Mouse (Mus musculus): ENCODE measurements around the gene Kif26b. TPM values are rescaled to one million over a fixed set of nuclear protein-coding genes. Genes with fewer than 3 reads are reported as not detected.

The Kif26b gene
- 0.02 and 0.04 TPM in 2 replicates for polyA plus RNA-seq (2012; rRNA removed)

DNA sequence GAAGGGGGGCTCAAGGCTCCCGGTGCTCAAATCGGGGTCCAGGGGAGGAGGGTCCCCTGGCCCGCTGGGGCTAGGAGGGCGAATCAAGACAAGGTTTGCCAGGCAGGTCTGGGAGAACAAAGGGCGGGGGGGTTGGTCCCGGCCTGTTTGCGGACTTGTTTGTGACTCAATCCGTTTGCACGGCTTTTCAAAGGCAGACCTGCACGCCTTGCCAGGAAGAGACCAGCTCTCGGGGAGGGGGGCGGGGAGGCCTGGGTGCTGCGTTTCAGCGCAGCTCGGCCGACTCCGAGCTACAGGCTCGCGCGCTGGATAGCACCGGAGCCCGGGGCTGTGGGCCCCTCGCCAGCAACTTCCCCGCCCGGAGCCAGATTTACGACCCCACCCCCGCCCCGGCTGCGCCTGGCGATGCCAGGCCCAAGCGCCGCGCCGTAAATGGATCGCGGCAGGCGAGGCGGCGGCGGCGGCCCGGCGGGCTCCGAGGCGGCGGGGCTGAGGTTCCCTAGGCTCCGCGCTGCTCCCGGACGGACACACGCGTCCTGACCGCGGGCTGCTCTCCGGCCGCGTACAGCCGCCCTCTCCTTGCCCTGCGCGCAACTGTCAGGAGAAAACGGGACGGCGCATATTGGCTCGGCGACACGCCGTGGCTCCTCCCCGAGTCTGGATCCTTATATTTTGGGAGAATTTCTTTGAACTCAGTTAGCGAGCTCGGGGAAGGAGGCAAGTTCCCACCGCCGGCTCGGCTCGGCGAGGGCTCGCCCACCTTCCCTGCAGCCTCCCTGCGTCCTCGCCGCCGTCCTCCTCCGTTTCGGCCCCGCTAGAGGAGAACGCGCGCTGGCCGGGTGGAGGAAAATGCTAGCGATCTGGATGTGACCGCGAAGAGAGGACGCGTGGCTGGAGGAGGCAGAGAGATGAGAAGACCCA lies at the start of gene Kif26b:
Gene Kif26b, plus strand, starts transcription at position 695 of the 921 bp plus-strand sequence.
- peaks cover 15% of the 10 kb centered on the region for H3K4me1 ChIP-seq (ENCODE audit: control insufficient read depth, insufficient read depth, insufficient read length)
- H3K36me3 ChIP-seq (ENCODE audit: control insufficient read depth, insufficient read depth, low read length), result no peaks in the 10 kb centered on the region
- no peak for DNase-seq (ENCODE audit: low read depth in 1 of 2, low spot score in 2 of 2)
- peaks cover 22% of the 10 kb centered on the region for H3K27me3 ChIP-seq (ENCODE audit: control insufficient read depth, insufficient read depth, low read length)
- 1% methylated on average over 89 of the region's 92 CpGs for WGBS
- no peak within 1 kb of the TSS for H3K27ac ChIP-seq (ENCODE audit: insufficient read depth, low read length)
- H3K4me3 ChIP-seq (ENCODE audit: extremely low read depth, insufficient read depth, insufficient read length), result peak within 1 kb of the TSS; percentile 18; the same call in 1 of the 2 replicates
- TF ChIP-seq POLR2A (IDR thresholded peaks at IDR 0.05; ENCODE audit: low read depth, low read length), result no peak
- TF ChIP-seq CTCF (IDR thresholded peaks at IDR 0.05; ENCODE audit: extremely low read depth, insufficient read depth, insufficient read length, insufficient replicate concordance), result no peak

DNA sequence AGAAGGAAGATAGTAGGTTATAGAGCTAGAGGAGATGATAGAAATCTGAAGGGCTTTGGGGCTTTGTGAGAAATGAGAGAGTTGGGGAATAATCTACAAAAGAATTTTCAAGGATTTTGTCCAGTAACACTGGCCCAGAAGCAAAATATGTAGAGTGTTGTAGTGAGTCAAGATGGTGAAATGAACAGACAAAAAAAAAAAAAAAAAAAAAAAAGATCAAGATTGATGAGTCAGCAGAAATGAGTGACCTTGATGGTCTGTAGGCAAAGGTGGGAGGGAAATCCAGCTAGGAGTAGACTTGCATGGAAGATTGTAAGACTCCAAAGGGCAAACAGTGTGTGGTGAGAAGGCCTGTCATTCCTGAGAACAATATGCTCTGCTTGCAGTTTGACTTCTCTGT lies 45.1 kb upstream of the Kif26b start:
- no peak for DNase-seq (ENCODE audit: low read depth in 1 of 2, low spot score in 2 of 2)
- Histone ChIP-seq H3K36me3 (ENCODE audit: control insufficient read depth, insufficient read depth, low read length) (no peaks in the 10 kb centered on the region), H3K27me3 (ENCODE audit: control insufficient read depth, insufficient read depth, low read length) (no peaks in the 10 kb centered on the region), H3K4me1 (ENCODE audit: control insufficient read depth, insufficient read depth, insufficient read length) (0 out of 2 replicates have a peak, but pooled peaks cover 2% of the 10 kb centered on the region), H3K27ac (ENCODE audit: insufficient read depth, low read length) (no peak overlapping the region), H3K4me3 (ENCODE audit: extremely low read depth, insufficient read depth, insufficient read length) (no peak overlapping the region)
- TF ChIP-seq POLR2A (IDR thresholded peaks at IDR 0.05; ENCODE audit: low read depth, low read length) (no peak), CTCF (IDR thresholded peaks at IDR 0.05; ENCODE audit: extremely low read depth, insufficient read depth, insufficient read length, insufficient replicate concordance) (no peak)

DNA sequence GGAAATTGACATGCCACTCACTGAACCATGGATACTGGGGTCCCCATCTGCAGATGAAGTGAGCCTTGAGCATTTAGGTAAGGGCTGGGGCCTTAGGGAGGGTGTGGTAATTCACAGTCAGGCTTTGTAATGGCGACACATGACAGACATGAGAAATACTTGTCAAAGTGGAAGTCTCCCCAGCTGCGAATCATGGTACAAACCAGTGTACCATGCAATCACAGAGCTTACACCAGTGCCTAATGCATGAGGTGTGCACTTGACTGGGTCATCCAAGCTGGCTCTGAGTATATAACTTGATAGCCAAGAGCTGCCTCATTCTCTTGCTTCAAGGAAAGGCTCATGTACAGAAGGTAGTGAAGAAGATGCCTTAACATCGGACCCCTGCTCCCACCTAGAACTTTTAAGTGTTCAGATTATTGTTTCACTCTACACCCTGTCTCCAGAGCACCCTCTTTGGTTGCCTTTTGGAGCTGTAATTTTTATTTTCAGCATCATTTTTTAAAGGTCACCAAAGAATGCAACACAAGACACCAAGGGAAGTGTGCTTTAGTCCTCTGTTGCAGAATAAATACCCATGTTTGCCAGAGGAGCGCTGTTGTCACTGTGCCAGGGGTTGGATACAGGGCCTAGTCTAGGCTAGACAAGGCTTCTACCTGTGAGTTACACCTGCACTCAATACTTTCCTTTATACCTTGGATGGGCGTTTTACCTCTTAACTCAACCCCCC lies 43.6 kb upstream of the Kif26b start:
- no peaks in the 10 kb centered on the region for H3K36me3 ChIP-seq (ENCODE audit: control insufficient read depth, insufficient read depth, low read length)
- 81% methylated on average over 5 of the region's 5 CpGs for WGBS

DNA sequence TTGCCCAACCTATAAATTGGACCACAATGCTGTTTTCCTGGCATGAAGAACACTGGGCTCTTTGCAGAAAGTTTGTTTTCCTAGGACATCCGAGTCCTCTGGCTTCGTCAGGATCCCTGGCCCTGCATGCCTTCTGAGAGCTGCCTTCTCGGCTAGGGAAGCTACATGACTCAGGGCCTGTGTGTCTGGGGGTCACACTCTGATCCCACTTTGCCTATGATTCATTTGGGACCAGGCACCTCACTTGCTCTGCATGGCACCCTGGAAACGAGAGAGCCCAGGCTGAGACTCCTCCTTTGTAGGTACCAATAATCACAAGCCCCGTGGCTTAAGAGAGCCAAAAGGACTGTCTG lies 43.1 kb upstream of the Kif26b start:
- H3K4me3 ChIP-seq (ENCODE audit: extremely low read depth, insufficient read depth, insufficient read length), result no peak overlapping the region
- WGBS, result 89% methylated on average over 5 of the region's 5 CpGs
- no peaks in the 10 kb centered on the region for H3K27me3 ChIP-seq (ENCODE audit: control insufficient read depth, insufficient read depth, low read length)
- 0 out of 2 replicates have a peak, but pooled peaks cover 2% of the 10 kb centered on the region for H3K4me1 ChIP-seq (ENCODE audit: control insufficient read depth, insufficient read depth, insufficient read length)
- no peaks in the 10 kb centered on the region for H3K36me3 ChIP-seq (ENCODE audit: control insufficient read depth, insufficient read depth, low read length)
- no peak for TF ChIP-seq CTCF (IDR thresholded peaks at IDR 0.05; ENCODE audit: extremely low read depth, insufficient read depth, insufficient read length, insufficient replicate concordance)
- TF ChIP-seq POLR2A (IDR thresholded peaks at IDR 0.05; ENCODE audit: low read depth, low read length), result no peak
- no peak overlapping the region for H3K27ac ChIP-seq (ENCODE audit: insufficient read depth, low read length)
- DNase-seq (ENCODE audit: low read depth in 1 of 2, low spot score in 2 of 2), result no peak

More for the DNA sequence above, 43.6 kb upstream of the Kif26b start:
- H3K27ac ChIP-seq (ENCODE audit: insufficient read depth, low read length), result no peak overlapping the region
- no peak for DNase-seq (ENCODE audit: low read depth in 1 of 2, low spot score in 2 of 2)
- no peak overlapping the region for H3K4me3 ChIP-seq (ENCODE audit: extremely low read depth, insufficient read depth, insufficient read length)
- no peaks in the 10 kb centered on the region for H3K27me3 ChIP-seq (ENCODE audit: control insufficient read depth, insufficient read depth, low read length)
- no peak for TF ChIP-seq POLR2A (IDR thresholded peaks at IDR 0.05; ENCODE audit: low read depth, low read length)
- TF ChIP-seq CTCF (IDR thresholded peaks at IDR 0.05; ENCODE audit: extremely low read depth, insufficient read depth, insufficient read length, insufficient replicate concordance), result no peak
- H3K4me1 ChIP-seq (ENCODE audit: control insufficient read depth, insufficient read depth, insufficient read length), result 0 out of 2 replicates have a peak, but pooled peaks cover 2% of the 10 kb centered on the region

DNA sequence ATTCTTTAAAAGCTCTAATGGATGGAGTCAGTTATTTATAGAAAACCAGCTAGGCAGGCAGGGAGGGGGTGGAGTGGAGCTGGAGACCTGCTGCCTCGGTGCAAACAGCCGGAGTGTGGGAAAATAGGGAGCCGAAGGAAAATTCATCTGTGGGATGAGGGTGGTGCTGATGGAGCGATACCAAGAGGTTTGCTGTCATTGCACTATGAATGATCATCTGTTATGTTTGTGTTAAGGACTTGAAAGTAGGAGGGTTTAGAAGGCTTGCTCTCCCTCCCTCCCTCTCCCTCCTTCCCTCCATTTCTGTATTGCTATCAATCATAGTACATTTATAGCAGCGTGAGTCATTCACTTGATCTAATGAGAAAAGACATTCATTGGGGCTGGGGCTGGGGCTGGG lies 42.1 kb upstream of the Kif26b start:
- no peaks in the 10 kb centered on the region for H3K27me3 ChIP-seq (ENCODE audit: control insufficient read depth, insufficient read depth, low read length)
- 0 out of 2 replicates have a peak, but pooled peaks cover 2% of the 10 kb centered on the region for H3K4me1 ChIP-seq (ENCODE audit: control insufficient read depth, insufficient read depth, insufficient read length)
- H3K36me3 ChIP-seq (ENCODE audit: control insufficient read depth, insufficient read depth, low read length), result no peaks in the 10 kb centered on the region
- no peak overlapping the region for H3K4me3 ChIP-seq (ENCODE audit: extremely low read depth, insufficient read depth, insufficient read length)
- H3K27ac ChIP-seq (ENCODE audit: insufficient read depth, low read length), result no peak overlapping the region
- TF ChIP-seq POLR2A (IDR thresholded peaks at IDR 0.05; ENCODE audit: low read depth, low read length), result no peak
- no peak for TF ChIP-seq CTCF (IDR thresholded peaks at IDR 0.05; ENCODE audit: extremely low read depth, insufficient read depth, insufficient read length, insufficient replicate concordance)
- no peak for DNase-seq (ENCODE audit: low read depth in 1 of 2, low spot score in 2 of 2)
- 84% methylated on average over 5 of the region's 5 CpGs for WGBS

DNA sequence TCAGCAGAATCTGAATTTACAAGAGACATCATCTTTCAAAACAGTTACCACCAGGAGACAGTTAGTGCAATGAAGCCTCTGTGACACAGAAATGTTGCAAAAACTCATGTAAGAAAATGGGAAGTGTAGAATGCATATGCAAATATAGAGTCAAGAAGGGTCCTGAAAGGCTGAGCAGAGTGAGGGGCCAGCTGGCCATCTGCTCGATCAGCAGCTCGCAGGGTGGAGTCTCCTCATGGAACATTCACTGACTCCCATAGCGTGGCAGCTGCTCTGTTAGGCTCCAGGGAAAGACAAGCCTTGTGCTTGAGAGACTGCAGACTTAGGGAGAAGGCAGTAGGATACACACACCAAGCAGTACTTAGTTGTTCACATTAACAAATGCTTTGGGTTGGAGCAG lies 39.8 kb upstream of the Kif26b start:
- H3K4me1 ChIP-seq (ENCODE audit: control insufficient read depth, insufficient read depth, insufficient read length), result 0 out of 2 replicates have a peak, but pooled peaks cover 2% of the 10 kb centered on the region
- no peak overlapping the region for H3K27ac ChIP-seq (ENCODE audit: insufficient read depth, low read length)
- 38% methylated on average over 3 of the region's 3 CpGs for WGBS
- no peak for DNase-seq (ENCODE audit: low read depth in 1 of 2, low spot score in 2 of 2)
- no peaks in the 10 kb centered on the region for H3K36me3 ChIP-seq (ENCODE audit: control insufficient read depth, insufficient read depth, low read length)
- no peak overlapping the region for H3K4me3 ChIP-seq (ENCODE audit: extremely low read depth, insufficient read depth, insufficient read length)
- H3K27me3 ChIP-seq (ENCODE audit: control insufficient read depth, insufficient read depth, low read length), result no peaks in the 10 kb centered on the region
- TF ChIP-seq POLR2A (IDR thresholded peaks at IDR 0.05; ENCODE audit: low read depth, low read length) (no peak), CTCF (IDR thresholded peaks at IDR 0.05; ENCODE audit: extremely low read depth, insufficient read depth, insufficient read length, insufficient replicate concordance) (no peak)
